Mouse (Mus musculus) thymus, postnatal 25 days (tissue): ENCODE results near the gene Epb41.
A peak's percentile ranks its signal among the peaks of the same experiment; 100 is the strongest.

Experiments
- DNase-seq: peaks from one replicate; pipeline ENCODE4 v3.0.0; 2022

The Epb41 gene

DNA sequence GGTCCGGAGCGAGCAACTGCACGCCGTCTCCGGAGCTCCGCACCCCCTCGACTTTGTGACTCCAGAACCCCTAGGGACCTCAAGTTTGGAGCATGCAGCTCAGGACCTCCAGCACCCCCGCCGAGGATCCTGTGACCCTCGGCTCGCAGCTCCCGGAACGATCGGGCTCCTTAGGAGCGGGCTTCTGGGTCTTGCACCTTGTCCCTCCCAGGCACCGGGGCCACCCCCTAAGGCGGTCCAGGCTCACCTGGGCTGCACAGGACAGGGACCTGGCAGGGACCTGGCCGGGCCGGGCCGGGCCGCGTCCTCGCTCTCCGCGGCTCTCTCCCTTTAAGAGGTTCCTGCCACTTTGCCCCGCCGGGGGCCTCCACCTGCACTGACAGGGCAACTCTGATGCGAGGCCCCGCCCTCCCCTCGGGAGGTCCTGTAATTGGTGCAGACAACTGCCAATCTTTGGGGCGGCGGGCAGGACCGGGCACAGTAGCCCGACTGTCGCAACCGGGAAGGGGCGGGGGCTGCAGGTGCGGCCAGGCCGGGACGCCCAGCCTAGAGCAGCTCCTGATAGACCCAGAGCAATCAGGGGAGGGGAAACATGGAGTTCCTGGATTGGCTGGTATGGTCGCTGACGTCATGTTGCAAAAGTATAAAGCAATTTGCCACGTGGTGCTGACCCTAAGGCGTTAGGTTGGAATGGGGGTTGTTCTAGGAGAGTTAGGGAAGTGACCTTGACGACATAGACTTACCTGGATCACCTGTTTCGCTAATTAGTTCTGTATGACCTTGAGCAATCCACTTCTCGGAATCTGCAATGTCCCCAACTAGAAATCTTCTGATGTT is at the start of gene Epb41:
Gene Epb41 (minus strand): TSS at position 389 of the 837 bp plus-strand sequence.
- DNase-seq = peak; percentile 100

DNA sequence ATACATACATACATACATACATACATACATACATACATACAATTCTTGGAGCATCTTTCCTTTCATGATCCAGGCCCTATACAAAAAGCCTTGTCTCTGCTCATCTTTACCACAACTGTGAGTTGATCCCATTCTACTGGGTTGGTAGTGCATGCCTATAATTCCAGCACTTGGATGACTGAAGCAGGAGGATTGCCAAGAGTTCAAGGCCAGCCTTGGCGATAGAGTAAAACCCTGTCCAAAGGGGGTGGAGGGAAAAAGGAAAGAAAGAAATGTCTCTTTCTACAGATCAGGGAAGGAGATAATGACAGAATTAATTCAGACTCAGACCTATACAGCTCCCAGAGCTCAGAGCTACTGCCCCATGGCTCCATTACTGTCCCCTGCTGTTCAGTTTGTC is 48.0 kb upstream of the Epb41 start:
- no peak for DNase-seq

GRCm38 (mm10) chr4:132121674-132122073 is 46.6 kb upstream of the Epb41 start:
- peak; percentile 7 for DNase-seq

GRCm38 (mm10) chr4:132119566-132119965 is 44.4 kb upstream of the Epb41 start:
- no peak for DNase-seq

- no peak for DNase-seq
Observed at GRCm38 (mm10) chr4:132116315-132116714, 41.2 kb upstream of the Epb41 start.

DNA sequence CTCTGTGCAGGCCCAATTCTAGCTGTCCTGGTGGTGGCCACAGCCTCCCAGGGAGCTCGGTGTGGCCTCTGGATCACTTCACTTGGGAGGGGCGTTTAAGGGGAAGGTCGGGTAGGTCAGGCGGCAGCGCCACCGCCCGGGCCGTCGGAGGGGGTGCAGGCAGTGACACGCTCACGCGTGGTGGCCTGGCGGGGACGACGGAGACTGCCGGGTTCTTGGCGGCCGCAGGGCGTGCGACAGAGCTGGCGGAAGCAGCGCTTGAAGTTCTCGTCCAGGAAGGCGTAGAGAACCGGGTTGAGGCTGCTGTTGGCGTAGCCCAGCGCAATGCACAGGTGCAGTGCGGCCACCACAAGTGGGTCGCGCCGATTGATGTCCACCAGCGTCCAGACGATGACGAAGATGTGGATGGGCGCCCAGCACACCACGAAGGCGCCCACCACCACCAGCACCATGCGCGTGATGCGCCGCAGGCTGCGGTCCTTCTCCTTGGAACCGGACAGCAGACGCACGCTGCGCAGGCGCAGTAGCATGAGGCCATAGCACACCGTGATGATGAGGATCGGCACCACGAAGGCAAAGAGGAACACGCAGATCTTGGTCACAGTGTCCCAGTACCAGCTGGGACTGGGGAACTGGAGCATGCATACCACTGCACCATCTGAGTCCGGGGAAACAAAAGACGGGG is 38.4 kb upstream of the Epb41 start:
- peak; percentile 1 for DNase-seq

DNA sequence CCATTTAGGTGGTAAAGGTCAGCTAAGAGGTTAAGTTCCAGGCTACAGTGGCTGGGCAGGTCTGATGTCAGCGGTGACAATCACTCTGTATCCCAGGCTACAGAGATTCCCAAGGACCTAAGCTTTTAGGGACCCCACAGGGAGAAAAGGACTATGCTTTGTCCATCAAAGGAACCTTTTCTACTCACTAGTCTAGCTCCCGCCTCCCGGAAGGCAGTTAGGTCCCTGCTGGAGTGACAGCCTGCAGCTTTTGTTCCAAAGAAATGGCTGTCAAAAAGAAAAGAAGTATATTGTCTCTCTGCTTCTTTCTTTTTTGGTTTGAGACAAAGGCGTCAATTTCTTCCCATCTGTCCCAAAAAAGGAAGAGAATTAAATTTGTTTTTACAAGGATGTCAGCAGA is 36.1 kb upstream of the Epb41 start:
- DNase-seq = no peak

DNA sequence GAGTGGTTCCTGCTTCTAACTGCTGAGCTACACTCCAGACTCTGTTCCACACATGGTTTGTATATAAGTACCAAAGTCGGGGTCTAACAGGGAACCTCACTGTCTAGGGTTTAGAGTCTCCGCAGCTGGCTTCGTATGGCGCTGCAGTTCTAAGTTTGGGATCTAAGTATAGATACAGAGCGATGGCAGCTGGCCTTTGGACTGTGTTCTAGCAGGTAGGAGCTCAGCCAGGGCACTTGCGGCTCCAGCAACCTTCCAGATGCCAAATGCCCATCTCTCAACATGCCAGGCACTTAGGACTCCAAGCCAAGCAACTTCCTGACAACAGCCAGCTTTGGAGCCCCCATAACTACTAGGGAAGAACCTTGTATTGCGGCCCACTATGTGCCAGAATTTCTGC is 33.1 kb upstream of the Epb41 start:
- DNase-seq = no peak

- no peak for DNase-seq
Observed at GRCm38 (mm10) chr4:132101152-132101551, 26.0 kb upstream of the Epb41 start.

DNA sequence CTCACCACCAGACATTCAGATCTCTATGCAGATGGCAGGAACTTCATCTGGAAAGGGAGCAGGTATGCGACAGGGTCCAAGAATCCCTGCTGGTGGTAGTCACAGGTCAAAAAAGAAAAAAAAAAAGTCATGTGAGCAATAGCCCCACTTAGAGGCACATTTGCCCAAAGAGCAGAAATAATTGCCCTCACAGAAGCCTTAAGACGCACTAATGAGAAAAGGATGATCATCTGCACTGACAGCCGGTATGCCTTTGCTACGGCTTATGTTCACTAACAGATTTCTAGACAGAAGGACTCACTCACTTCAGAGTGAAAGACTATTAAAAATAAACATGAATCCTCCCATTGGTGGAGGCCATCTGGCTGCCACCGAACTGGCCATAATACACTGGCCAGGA is 24.4 kb upstream of the Epb41 start:
- no peak for DNase-seq

DNA sequence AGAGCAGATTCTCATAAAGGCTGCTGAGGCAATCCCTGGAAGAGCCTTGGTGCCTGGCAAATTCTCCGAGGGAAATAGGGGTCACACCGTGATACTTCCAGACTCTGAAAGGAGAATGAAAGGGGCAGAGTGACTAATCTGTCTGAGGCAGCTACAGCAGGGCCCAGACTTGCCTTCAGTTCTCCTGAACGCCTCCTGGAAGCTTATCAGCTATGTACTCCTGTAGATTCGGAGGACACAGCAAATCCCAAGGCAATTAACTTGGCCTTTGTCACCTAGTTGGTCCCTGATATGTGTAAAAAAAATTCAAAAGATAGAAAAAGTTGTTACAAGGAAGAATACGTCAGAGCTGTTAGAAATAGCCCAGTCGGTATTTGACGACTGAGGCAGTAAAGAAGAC is 19.9 kb upstream of the Epb41 start:
- DNase-seq = no peak

- no peak for DNase-seq
Observed at GRCm38 (mm10) chr4:132093928-132094327, 18.8 kb upstream of the Epb41 start.

DNA sequence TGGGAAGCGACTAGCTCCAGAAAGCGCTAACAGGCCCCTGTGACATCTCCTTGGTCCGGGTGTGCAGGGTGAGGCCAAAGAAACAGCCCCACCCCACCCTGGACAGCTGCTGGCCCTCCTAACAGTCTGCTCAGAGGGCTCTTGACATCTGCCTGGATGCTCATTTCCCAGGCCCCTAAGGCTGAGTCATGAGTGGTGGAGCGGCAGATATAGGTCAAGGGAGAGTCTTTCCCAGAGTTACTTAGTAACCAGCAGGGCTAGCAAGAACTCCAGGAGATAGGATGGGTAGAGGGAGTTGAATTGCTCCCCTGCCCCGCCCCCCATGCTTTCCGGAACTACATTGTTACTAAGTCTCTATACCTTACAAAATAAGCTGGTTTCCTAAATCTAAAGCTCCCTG is 18.0 kb upstream of the Epb41 start:
- no peak for DNase-seq

- peak; percentile 55 for DNase-seq
Observed at GRCm38 (mm10) chr4:132088921-132089320, 13.8 kb upstream of the Epb41 start.

- peak; percentile 31 for DNase-seq
Observed at GRCm38 (mm10) chr4:132085114-132085513, 10.0 kb upstream of the Epb41 start.

DNA sequence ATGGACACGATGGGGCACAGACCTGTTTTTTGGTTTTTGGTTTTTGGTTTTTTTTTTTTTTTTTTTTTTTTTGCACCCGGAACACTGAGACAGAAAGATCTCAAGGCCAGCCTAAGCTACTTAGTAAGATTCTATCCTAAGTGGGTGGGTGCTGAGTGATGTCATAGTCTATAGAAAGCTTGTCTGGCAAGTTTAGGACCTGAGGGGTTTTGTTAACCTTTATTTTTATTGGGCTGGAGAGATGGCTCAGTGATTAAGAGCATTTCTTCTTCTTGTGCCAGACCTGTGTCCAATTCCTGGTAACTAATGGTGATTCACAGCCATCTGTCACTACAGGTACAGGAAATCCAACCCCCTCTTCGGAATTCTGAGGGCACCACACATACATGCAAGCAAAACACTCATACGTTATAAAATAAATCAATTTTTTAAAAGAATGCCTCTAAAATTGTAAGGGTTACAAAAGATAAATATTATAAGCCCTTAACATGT is 5.4 kb upstream of the Epb41 start:
- DNase-seq = no peak

GRCm38 (mm10) chr4:132079555-132080275 is 4.6 kb upstream of the Epb41 start:
- DNase-seq = peak; percentile 75

DNA sequence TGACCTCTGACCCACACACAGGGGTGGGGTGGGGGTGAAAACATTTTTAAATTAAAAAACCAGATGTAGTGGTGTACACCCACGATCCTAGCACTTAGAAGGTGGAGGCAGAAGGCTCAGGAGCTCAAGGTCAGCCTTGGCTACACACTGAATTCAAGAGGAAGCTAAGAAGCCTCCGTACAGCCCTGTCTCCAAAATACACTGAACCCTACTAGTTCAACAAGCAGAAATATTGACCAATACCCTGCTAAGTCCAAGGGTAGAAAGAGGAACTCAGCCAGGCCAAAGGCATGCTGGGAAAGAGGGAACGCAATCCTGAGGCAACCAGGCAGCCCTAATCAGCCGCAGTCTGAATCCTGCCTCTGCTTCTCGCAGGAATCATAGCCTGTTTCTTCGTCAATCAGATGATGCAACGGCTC is 3.2 kb upstream of the Epb41 start:
- no peak for DNase-seq

DNA sequence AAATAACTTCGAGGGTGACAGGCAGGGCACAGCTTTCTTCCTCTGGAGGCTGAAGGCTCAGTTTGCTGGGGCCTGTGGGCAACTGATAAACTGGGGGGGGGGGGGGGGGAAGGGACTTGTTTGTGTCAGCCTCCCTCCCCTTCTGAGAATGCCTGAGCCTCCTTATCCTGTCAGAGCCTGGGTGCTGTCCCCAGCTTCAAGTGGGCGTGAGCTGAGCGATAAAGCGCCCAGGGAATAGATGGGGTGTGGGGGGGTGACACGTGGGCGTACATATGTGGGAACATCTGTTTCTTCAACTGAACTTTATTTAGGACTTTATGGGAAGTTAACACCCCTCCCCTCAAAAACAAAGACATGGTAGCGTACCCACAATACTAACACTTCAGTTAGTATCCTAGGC is 2.3 kb upstream of the Epb41 start:
- DNase-seq = no peak

GRCm38 (mm10) chr4:132076480-132077405 is 1.6 kb upstream of the Epb41 start:
- peak; percentile 26 for DNase-seq

GRCm38 (mm10) chr4:132075796-132076195 is 675 bp upstream of the Epb41 start:
- DNase-seq = no peak
